Mouse (Mus musculus) heart, adult 2 months (tissue): ENCODE measurements at regions not wholly inside any gene's neighbourhood (a gene's known extent, or its start where the extent isn't known, plus 50 kb on each side); places are given as distances from the start of the nearest gene placed in this dataset.

ENCODE experiments used
- CTCF ChIP-seq: fragments of 200-600 bp; IDR thresholded peaks from 2 replicates; pipeline ENCODE4 v1.8.1; 2022; ENCODE audit warnings: antibody characterized with exemption, mild to moderate bottlenecking, moderate library complexity
- POLR2A ChIP-seq: fragments of 200-500 bp; IDR thresholded peaks from 2 replicates; pipeline ENCODE4 v1.6.1; 2011; ENCODE audit warnings: mild to moderate bottlenecking, low read depth, low read length, control low read depth; ENCODE audit not compliant: insufficient read depth

- TF ChIP-seq CTCF (no peak), POLR2A (no peak)
Observed at GRCm38 (mm10) chr10:96787572-96787946, 170.8 kb downstream of the Btg1 start.
